Mouse (Mus musculus): ENCODE data around the gene Tank.
A peak's percentile ranks its signal among the peaks of the same experiment; 100 is the strongest.

Gene Tank

GRCm38 (mm10) chr2:61578433-61578832, at the start of gene Tank:
Gene Tank (plus strand): TSS chr2:61578585.
- no peak for DNase-seq

- no peak for DNase-seq
Measured at GRCm38 (mm10) chr2:61532326-61532725, 46.1 kb upstream of the Tank start.

DNA sequence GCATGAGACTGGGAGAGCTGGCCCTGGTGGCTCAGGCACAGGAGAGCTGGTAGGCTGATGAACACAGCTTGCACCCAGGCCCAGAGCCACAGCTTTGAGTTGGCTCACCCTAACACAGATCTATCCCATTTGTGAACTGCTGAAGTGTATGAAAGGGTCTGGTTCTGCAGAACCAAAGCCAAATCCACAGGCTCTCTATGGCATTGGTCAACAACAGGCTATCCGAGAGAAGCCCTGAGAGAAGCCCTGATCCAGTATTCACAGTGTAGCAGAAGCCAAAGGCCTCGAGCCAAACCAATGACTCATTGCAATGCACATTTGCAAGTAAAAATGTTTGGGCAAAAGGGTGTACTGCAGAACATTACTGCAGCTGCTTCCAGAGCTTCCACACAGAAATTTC, 45.3 kb upstream of the Tank start:
- DNase-seq: no peak

DNA sequence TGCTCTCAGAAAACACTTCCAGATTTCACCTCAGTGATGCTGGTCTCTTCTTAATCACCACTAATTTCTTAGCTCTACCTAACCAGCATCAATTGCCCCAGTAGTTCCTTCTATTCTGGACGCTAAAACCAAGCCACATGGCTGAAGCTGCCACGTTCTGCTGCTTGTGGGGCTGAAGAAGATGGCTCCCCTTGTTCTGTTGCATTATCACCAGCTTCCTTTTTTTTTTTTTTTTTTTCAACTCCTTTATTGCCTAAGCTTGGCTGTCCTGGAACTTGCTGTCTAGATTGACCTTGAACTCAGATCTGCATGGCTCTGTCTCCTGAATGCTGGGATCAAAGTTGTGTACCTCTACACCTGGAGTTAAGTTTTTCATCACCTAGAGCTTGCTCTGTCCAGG, 41.5 kb upstream of the Tank start:
- DNase-seq: no peak

DNA sequence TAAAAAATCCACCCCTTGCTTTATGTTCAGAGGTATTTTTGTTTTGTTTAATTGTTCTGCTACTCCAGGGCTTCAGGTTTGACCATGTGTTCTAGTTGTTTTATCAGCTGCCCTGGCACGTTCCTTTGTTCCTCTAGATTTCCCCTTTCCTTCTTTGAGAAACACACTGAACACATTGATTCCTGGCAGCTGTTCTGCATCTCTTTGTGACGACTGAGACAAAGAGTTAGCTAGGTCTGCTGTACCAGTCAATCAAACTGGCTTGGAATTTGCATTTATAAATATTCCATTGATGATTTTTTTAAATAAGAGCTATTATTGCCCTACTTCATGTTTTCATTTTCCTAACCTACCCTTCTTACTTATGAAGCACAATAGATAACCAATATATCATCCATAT, 39.0 kb upstream of the Tank start:
- no peak for DNase-seq

GRCm38 (mm10) chr2:61542426-61542825, 36.0 kb upstream of the Tank start:
- no peak for DNase-seq

DNA sequence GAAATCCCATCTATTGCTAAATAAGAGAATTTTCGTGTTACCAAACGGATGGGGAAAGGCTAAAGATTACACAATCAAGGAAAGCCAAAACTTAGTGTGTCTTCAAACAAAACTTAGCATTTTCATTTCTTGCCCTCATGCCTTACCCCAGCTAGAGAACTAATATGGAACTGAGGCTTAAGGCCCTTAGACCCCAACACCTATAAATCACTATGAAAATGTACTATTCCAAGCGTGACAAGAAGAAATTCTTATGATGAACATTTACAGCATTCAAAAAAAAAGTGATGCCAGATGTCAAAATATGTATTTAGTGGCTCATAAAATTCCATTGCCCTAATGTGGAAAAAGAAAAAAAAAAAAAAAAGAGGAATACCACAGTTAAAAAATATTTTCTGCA, 32.7 kb upstream of the Tank start:
- DNase-seq: no peak

GRCm38 (mm10) chr2:61548021-61548420, 30.4 kb upstream of the Tank start:
- no peak for DNase-seq

DNA sequence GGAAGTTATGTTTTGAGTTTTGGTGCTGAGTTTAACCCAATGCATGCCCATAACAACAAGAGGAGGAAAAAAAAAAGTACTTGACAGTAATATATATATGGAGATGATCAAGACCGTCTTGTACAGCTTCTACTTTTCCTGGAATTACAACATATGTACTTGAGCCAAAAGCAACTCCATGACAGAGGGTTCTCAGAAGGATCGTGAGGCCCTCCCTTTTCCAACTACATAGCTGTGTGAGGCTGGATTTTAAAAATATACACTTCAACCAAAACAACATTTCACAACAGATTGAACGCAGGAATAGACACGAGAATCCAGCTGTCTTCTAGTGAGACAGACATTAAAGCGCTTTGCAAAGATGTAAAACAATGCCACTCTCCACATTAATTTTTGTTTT, 26.7 kb upstream of the Tank start:
- DNase-seq: no peak

DNA sequence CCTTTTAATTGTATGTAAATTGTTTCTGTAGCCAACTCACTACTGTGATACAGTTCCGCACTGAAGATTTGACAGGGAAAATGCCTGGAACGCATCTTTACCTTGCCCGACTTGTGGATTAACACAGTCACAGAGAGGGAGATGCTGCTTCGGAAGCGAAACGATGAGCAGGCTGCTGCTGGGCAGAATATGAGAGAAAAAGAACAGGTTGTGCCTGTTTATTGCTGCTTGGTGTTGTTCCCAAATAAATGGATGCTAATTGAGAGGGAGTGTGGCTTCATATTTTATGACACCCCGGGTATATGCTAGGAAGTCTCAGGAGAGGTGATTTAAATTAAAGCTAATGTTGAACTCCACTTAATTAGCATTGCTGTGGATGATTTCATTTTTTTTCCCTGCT, 23.0 kb upstream of the Tank start:
- no peak for DNase-seq

DNA sequence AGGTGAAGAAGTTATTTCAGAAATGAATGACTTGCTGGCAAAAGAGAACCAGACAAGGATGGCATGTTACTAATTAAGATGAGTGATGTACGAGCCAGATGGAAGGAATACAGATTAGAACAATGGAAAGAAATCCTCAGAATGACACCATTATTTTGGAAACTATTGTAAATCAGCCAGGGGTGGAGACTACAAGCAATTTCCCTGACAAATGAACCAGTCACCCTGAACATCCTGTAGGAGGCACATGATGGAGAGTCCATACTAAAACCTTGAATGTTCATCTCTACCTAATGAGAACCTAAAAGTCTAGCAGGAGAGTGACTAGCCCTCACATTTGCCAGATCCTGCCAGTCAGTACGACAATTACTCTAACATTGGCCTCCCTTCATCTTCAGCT, 22.6 kb upstream of the Tank start:
- DNase-seq: no peak

DNA sequence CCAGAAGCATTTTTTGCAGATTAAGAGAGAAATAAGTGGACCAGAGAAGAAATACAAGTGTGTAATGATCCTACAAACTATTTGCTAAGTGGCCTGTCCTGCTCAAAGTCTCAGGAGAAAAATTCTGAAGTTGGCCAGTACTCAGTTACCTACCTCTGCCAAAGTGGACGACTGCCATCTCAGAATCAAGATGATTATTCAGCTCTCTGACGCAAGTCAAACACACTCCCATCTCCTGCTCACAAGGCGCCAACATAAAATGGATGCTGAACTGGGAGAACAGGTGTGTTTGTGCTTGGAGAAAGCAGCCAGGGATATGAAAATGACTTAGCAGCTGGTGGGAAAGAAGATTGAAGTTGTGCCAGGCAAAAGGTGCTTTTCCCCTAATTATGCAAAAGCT, 21.7 kb upstream of the Tank start:
- no peak for DNase-seq

DNA sequence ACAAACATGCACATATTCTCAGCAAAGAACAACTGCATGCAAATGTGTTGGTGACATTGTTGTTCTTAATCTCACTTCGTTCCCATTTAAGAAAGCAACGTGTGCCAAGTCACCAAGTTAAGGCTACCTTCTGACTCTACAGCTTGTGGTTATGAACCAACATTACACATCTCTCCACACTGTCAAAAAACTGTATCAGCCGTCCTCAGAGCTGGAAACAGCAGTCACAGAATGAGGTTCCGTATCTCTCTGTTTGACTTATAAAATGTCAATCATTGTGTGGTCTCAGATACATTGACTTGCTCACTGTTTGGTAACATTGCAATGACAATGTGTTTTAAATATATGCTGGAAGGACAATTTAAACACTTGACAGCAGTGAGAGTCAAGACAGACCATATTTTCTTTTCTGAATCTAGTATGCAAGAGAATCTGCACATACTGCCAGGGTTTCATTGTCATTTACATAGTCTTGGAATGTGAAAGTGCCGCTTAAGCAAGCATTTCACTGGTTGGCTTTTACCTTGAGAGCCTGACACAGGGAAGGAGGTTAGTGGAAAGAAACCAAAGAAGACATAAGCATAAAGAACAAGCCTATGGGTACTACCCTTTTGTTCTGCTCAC, 20.4 kb upstream of the Tank start:
- no peak for DNase-seq

DNA sequence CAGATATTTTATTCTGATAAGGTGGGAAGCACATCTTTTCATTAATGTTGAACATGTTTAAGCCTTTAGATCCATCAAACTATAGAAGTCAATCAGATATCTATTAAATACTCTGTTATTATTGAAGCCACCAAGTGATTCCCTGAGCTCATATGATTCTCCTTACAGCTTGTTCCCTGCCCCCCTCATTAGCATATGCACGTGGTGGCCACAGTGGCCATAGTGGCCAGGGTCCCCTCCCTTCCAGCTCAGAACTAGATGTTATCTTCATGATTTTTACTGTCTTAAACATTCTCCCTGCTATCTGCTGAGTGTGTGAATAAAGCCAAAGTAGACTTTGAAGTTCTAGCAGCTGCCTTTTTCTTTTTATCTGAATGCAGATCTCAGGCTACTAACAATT, 17.3 kb upstream of the Tank start:
- DNase-seq: no peak

GRCm38 (mm10) chr2:61563202-61563601, 15.2 kb upstream of the Tank start:
- DNase-seq: no peak

GRCm38 (mm10) chr2:61567045-61567783, 11.2 kb upstream of the Tank start:
- DNase-seq: peak; percentile 21

DNA sequence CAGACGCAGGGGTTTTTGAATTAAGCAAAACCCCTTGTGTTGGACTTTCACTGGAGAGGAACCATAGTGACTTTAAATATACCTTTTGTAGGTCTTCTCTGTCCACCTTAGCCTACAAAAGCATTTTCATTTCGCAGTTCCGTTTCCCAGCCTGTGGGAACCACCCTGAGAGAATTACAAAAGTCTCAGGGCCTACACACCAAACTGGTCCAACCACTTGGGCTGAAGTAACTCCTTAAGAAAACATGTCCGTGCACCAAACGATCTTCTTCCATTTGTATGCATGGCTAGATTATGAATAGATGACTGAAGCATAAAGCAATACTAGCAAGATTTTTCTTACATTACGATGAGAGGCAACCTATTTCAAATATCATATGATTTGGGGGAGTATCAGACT, 9.2 kb upstream of the Tank start:
- DNase-seq: no peak

DNA sequence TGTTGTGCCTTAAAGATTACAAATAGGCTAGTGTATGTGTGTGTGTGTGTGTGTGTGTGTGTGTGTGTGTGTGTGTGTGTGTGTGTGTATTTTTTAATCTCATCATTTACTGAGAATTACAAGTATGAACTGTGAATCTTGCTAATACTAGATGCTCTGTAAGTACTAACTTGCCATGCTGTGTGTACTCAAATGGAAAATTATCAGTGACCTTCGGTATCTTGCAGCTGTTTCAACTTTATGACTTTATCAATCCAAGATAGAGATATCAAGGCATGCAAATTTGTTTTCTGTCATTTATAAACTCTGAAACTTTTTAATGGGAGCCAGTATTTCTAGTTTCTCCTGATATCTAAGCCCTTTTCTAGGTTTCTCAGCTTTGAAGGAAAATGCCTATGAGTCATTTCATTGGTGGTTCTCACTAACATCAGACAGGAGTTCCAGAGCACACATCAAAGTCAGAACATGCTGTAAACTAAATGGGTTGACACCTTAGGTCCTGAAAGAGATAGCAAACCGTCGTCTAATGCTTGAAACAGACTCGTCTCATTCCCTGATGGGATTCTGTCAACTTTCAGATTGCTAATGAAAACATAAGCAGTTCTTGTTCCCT, 6.9 kb upstream of the Tank start:
- no peak for DNase-seq

GRCm38 (mm10) chr2:61576497-61576896, 1.9 kb upstream of the Tank start:
- no peak for DNase-seq

DNA sequence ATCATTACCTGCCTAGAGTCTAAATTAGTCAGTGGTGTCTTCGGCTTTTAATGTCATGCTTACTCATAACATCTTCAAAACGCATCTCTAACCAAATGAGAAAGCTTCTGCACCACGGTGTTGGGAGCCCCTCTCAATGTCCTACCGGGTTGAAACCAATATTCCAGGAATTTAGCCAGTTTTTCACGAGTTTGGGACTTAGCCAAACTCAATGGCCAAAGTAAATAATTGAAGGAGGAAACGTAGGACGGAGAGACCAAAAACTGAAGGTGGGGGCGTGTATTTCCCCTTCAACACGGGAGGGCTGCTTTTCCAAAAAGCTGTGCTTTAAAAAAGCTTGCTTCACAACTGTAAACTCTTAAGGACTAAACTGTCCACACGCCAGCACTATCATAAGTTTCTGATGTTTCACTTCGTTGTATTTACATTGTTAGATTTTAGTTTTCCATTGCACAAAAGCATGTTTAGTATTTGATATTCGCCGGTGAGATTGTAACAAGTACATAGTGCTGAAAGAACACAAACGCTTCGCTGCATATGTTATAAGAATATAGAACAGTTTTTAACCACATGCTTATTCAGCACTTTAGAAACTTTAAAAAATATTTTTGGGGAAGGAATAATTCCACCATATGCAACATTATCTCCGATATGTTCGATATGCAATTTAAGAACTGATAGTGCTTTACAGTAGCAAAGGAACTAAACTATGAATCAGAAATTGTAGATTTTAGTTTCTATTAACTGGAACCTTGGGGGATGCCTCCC, 1.3 kb upstream of the Tank start:
- no peak for DNase-seq

GRCm38 (mm10) chr2:61577696-61578062, 706 bp upstream of the Tank start:
- no peak for DNase-seq

DNA sequence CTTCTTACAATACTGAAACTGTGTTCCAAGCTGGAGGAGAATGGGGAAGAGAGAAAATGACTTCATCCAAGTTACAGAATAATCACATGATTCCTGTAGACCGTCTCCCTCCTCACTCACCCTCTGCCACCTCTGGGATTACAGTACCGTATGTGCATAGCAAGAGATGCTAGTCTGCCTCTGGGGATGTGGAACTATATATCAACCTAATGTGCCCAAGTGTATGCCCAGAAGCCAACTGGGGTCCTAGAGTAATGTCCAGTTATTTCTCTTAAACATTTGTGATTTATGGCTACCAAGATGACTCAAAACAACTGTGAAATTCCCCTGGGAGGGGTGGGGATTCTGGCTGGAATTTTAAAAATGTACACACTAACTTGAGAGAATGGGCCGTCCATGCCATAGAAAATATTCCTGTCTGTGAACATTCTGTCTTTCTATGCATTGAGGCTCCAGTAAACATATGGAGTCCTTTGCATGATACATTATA, 1.2 kb downstream of the Tank start:
- DNase-seq: no peak

DNA sequence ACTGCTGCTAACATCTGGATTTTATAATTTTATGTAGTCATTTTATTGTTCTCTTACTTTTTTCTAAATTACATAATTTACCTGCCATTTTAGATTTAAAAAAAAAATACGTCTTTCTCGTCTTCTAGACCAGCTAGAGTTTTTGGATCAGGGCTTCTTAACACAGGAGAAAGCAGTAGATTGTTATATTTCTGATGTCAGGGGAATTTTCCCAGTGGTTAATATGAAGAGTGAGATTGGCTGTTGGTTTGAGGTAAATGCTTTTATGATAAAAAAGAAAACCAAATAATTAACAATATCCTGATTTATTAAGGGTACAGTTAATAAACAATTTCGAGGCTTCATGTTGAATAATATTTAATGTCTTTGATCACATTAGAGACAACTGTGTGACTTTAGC, 1.7 kb downstream of the Tank start:
- no peak for DNase-seq
